Mouse (Mus musculus): Measurements from ENCODE around the gene Pkig. TPM values are rescaled to one million over a fixed set of nuclear protein-coding genes. Genes with fewer than 3 reads are reported as not detected.

Gene Pkig
- polyA plus RNA-seq, 1 experiment = 152 TPM

DNA sequence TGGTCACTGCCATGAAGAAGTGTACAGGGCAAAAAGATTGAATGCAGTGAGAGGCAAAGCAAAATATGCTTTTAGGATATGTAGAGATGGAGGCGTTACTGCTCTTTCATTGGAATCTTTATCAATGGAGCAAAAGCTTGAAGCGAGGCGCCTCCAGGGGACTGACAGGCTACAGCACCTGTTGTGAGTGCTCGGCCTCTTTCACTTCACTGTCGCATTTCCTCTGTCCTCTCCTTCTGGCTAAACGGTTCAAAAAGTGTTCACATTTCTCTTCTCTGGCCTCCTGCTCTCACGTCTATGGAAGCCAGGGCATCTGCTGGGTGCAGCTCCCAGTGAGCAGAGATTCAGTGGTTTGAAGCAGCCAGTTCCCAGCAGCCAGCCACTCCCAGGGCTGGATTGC lies 44.2 kb downstream of the Pkig start:
- Histone ChIP-seq H3K4me1 (ENCODE audit: control insufficient read depth, insufficient read depth, low read length) (peaks cover 14% of the 10 kb centered on the region), H3K27ac (ENCODE audit: control insufficient read depth, insufficient read depth, low read depth, low read length, poor library complexity) (peak overlapping the region; percentile 86), H3K4me3 (replicated peaks; ENCODE audit: control insufficient read depth, low read depth, low read length) (peak overlapping the region; percentile 30)
- TF ChIP-seq POLR2A (IDR thresholded peaks at IDR 0.05; ENCODE audit: borderline replicate concordance, control insufficient read depth, low read depth, low read length) = no peak
- TF ChIP-seq CTCF (IDR thresholded peaks at IDR 0.05; ENCODE audit: control insufficient read depth, insufficient read depth, low read length) = no peak
- WGBS = 42% methylated on average over 7 of the region's 7 CpGs

DNA sequence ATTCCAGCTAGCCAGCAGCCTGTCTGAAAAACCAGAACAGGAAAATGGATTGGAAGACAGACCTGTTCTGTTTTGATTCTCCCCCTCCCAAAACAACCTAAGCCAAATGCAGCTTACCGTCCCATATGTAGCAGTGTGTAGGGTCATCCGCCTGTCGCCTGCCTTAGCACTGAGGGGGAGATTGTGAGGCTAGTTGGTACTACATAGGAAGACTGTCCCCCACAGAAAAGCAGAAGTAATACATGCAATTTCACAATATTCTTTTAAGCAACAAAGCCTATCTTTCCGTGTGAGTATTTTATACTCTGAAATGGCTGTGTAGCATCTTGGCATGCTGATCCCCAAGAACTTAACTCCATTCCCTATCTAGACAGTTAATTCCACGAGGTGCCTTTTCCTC lies 44.7 kb downstream of the Pkig start:
- Histone ChIP-seq H3K27ac (ENCODE audit: control insufficient read depth, insufficient read depth, low read depth, low read length, poor library complexity) (peak overlapping the region; percentile 86), H3K4me3 (replicated peaks; ENCODE audit: control insufficient read depth, low read depth, low read length) (peak overlapping the region; percentile 28)

DNA sequence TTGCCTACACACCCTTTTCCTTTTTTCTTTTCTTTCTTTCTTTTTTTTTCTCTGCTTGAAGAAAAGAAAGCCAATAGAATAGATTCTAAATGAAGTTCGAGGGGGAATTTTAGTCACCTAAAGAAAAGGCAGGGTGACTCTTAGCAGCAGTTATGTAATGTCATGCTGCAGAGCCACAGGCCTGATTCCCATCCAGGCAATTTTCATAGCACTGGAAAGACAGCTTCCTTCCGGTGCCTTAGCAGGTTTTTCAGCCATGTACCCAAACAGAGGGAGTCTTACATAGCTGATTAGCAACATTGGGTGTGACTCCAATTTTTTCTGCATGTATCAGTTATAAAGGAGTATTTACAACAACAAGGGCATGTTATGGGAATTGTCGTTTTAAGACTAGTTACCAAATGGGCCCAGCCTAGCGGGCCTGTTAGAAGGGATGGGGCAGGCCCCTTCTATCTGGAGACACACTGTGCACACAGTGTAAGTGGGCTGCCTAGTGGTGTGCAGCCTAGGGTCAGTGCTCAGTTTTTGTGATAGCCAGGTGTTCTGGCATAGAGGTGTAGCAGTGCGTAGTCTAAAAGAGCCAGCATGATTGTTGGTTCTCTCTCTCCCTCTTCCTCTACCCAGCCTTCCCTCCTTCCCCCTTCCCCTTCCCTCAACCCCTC lies 45.5 kb downstream of the Pkig start:
- Histone ChIP-seq H3K27ac (ENCODE audit: control insufficient read depth, insufficient read depth, low read depth, low read length, poor library complexity) (peak overlapping the region; percentile 27; the same call in 1 of the 2 replicates), H3K4me1 (ENCODE audit: control insufficient read depth, insufficient read depth, low read length) (peaks cover 12% of the 10 kb centered on the region), H3K4me3 (replicated peaks; ENCODE audit: control insufficient read depth, low read depth, low read length) (no peak overlapping the region)
- 56% methylated on average over 5 of the region's 5 CpGs for WGBS
- TF ChIP-seq POLR2A (IDR thresholded peaks at IDR 0.05; ENCODE audit: borderline replicate concordance, control insufficient read depth, low read depth, low read length) (no peak), CTCF (IDR thresholded peaks at IDR 0.05; ENCODE audit: control insufficient read depth, insufficient read depth, low read length) (no peak)

More for the DNA sequence above, 44.7 kb downstream of the Pkig start:
- TF ChIP-seq CTCF (IDR thresholded peaks at IDR 0.05; ENCODE audit: control insufficient read depth, insufficient read depth, low read length) (no peak), POLR2A (IDR thresholded peaks at IDR 0.05; ENCODE audit: borderline replicate concordance, control insufficient read depth, low read depth, low read length) (no peak)
- H3K4me1 ChIP-seq (ENCODE audit: control insufficient read depth, insufficient read depth, low read length) = peaks cover 12% of the 10 kb centered on the region
- WGBS = 15% methylated on average over 5 of the region's 5 CpGs

DNA sequence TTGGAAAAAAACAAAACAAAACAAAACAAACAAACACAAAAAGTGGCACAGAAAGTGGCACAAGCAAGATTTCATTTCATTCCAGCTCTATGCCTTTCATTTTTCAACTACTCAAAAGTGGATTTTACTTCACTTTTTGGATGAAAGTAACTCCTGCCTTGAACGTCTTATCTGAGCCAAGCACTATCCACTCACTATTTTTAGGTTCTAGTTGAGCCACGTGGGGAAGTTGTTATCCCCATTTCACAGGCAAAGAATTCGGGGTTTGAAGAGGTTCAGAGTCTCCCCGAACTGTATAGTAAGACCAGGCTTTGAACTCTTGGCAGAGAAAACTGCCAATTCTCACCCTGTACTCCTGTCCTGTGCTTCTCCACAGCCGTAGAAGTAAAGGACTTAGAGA lies 50.1 kb downstream of the Pkig start:
- no peak overlapping the region for H3K4me3 ChIP-seq (replicated peaks; ENCODE audit: control insufficient read depth, low read depth, low read length)
- no peak overlapping the region for H3K27ac ChIP-seq (ENCODE audit: control insufficient read depth, insufficient read depth, low read depth, low read length, poor library complexity)
- 32% methylated on average over 5 of the region's 5 CpGs for WGBS
- peaks cover 19% of the 10 kb centered on the region for H3K4me1 ChIP-seq (ENCODE audit: control insufficient read depth, insufficient read depth, low read length)
- TF ChIP-seq CTCF (IDR thresholded peaks at IDR 0.05; ENCODE audit: control insufficient read depth, insufficient read depth, low read length) = no peak
- no peak for TF ChIP-seq POLR2A (IDR thresholded peaks at IDR 0.05; ENCODE audit: borderline replicate concordance, control insufficient read depth, low read depth, low read length)

DNA sequence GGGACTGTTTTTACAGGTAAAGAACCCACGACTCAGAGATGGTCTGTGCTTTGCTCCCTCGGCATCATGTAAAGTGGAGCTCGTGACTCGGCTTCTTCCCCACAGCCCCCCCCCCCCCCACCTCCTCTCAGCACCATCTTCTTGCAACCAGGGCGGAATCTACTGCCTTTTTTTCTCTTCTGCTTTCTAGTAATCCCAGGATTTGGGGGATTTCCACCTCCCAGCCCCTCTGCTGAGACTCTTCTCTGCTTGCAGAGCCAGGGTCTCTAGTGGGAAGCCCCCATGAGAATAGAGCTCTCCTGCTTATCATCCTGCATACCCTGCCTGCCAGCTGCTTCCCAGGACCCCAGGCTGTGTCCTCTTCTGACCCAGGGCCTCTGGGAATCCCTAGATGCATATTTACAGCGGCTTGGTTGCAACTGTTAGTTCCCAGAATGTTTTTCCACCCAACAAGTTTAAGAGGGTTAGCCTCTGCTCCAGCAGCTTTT lies 50.6 kb downstream of the Pkig start:
- H3K27ac ChIP-seq (ENCODE audit: control insufficient read depth, insufficient read depth, low read depth, low read length, poor library complexity) = no peak overlapping the region
- peaks cover 18% of the 10 kb centered on the region for H3K4me1 ChIP-seq (ENCODE audit: control insufficient read depth, insufficient read depth, low read length)
- no peak for TF ChIP-seq POLR2A (IDR thresholded peaks at IDR 0.05; ENCODE audit: borderline replicate concordance, control insufficient read depth, low read depth, low read length)
- no peak for TF ChIP-seq CTCF (IDR thresholded peaks at IDR 0.05; ENCODE audit: control insufficient read depth, insufficient read depth, low read length)
- H3K4me3 ChIP-seq (replicated peaks; ENCODE audit: control insufficient read depth, low read depth, low read length) = no peak overlapping the region
- 61% methylated on average over 6 of the region's 6 CpGs for WGBS

DNA sequence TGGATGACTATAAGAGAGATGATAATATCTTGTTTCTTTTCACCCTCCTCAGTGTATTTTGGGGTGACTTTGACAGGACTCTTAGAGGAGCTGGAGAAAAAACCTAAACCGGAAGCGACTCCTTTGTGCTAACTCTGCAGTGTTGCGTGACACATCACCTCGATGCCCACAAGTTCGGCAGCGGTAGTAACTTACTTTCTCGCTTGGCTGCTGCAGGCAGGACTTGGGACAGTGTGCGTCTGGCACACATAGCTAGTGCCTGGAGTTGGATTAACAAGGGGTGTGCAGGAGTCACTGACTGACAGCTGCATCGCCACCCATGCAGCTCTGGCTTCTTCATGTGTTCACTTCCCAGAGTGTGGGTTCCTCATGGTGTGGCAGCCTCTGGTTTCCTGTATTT lies 51.8 kb downstream of the Pkig start:
- H3K4me1 ChIP-seq (ENCODE audit: control insufficient read depth, insufficient read depth, low read length) = peaks cover 14% of the 10 kb centered on the region
- no peak for TF ChIP-seq POLR2A (IDR thresholded peaks at IDR 0.05; ENCODE audit: borderline replicate concordance, control insufficient read depth, low read depth, low read length)
- TF ChIP-seq CTCF (IDR thresholded peaks at IDR 0.05; ENCODE audit: control insufficient read depth, insufficient read depth, low read length) = no peak
- no peak overlapping the region for H3K4me3 ChIP-seq (replicated peaks; ENCODE audit: control insufficient read depth, low read depth, low read length)
- H3K27ac ChIP-seq (ENCODE audit: control insufficient read depth, insufficient read depth, low read depth, low read length, poor library complexity) = no peak overlapping the region
- WGBS = 44% methylated on average over 9 of the region's 9 CpGs

DNA sequence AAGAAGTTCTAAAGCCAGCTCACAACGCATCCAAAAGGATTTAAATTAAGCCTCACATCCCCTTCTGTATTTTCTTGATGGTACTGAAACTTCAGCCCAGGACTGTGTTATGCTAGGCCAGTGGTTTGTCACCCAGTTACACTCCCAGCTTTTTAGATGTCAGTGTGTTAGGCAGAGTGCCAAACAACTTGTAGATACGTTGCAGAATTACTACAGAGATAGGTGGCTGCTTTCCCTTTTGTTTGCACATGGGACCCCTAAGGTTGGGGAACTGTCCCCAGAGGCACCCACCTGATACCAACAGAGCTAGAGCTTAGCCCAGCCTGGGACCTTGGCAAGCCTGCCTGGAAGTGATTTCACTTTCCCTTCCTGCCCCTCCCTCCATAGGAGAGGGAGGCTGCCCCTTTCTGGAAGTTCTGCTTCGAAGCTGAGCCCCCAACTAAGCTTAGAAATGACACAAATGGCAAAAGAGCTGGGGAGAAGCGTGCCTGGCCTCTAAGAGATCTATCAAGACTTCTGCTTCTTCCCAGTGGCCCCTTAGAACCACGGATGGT lies 52.5 kb downstream of the Pkig start:
- no peak overlapping the region for H3K27ac ChIP-seq (ENCODE audit: control insufficient read depth, insufficient read depth, low read depth, low read length, poor library complexity)
- peaks cover 14% of the 10 kb centered on the region for H3K4me1 ChIP-seq (ENCODE audit: control insufficient read depth, insufficient read depth, low read length)
- TF ChIP-seq POLR2A (IDR thresholded peaks at IDR 0.05; ENCODE audit: borderline replicate concordance, control insufficient read depth, low read depth, low read length) (no peak), CTCF (IDR thresholded peaks at IDR 0.05; ENCODE audit: control insufficient read depth, insufficient read depth, low read length) (no peak)
- 18% methylated on average over 5 of the region's 5 CpGs for WGBS
- H3K4me3 ChIP-seq (replicated peaks; ENCODE audit: control insufficient read depth, low read depth, low read length) = no peak overlapping the region

DNA sequence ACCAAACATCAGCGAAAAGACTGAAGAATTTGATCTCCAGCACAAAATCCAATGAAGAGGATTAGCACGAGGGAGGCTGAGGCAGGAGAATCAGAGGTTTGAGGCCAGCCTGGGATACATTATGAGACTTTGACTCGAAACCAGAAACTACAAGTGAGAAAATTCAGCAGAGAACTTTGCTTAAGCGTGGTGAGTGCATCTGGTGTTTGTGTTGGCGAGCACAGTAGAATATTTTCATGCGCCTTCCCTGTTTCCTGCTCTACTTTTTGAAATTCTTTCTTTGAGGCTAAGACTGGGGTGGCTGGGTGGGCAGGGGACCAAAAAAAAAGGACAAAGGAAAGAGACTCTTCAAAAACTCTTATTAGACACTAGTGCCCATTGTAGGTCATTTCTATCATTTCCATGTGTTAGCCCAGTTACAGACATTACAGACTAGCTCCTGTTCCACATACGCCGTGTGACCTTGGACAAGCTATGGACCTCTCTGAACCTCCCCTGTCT lies 53.2 kb downstream of the Pkig start:
- Histone ChIP-seq H3K27ac (ENCODE audit: control insufficient read depth, insufficient read depth, low read depth, low read length, poor library complexity) (no peak overlapping the region), H3K4me1 (ENCODE audit: control insufficient read depth, insufficient read depth, low read length) (peaks cover 17% of the 10 kb centered on the region), H3K4me3 (replicated peaks; ENCODE audit: control insufficient read depth, low read depth, low read length) (no peak overlapping the region)
- TF ChIP-seq POLR2A (IDR thresholded peaks at IDR 0.05; ENCODE audit: borderline replicate concordance, control insufficient read depth, low read depth, low read length) (no peak), CTCF (IDR thresholded peaks at IDR 0.05; ENCODE audit: control insufficient read depth, insufficient read depth, low read length) (no peak)
- WGBS = 82% methylated on average over 8 of the region's 8 CpGs
